Mouse (Mus musculus) stomach, embryonic 14.5 days (tissue): ENCODE results near the gene Emb. TPM values are rescaled to one million over a fixed set of nuclear protein-coding genes. Genes with fewer than 3 reads are reported as not detected.

Experiments used
- ATAC-seq: fragments of 200-750 bp; cut with Nextera tagmentation; 2 replicates; pipeline ENCODE4 v1.8.0; 2017; ENCODE audit warnings: low read depth, moderate TSS enrichment; ENCODE audit not compliant: insufficient number of reproducible peaks, insufficient read depth, low FRiP score
- H3K27ac ChIP-seq: fragments of 300-500 bp; sonication (generic); 2 replicates; pipeline ENCODE4 v1.5.1; 2014; ENCODE audit warnings: mild to moderate bottlenecking, low read length, moderate library complexity, mixed read lengths
- H3K27me3 ChIP-seq: fragments of 300-500 bp; sonication (generic); 2 replicates; pipeline ENCODE4 v1.6.1; 2014; ENCODE audit warnings: low read length, control low read depth, mixed read lengths; ENCODE audit not compliant: control insufficient read depth, insufficient read depth
- H3K36me3 ChIP-seq: fragments of 300-500 bp; sonication (generic); 2 replicates; pipeline ENCODE4 v1.6.1; 2014; ENCODE audit warnings: mild to moderate bottlenecking, control low read depth, low read length, moderate library complexity, mixed read lengths; ENCODE audit not compliant: control insufficient read depth, insufficient read depth
- H3K4me1 ChIP-seq: fragments of 300-500 bp; sonication (generic); 2 replicates; pipeline ENCODE4 v1.6.1; 2014; ENCODE audit warnings: low read length, control low read depth, mixed read lengths; ENCODE audit not compliant: control insufficient read depth, insufficient read depth
- H3K4me2 ChIP-seq: fragments of 300-500 bp; sonication (generic); replicated peaks from 2 replicates; pipeline ENCODE4 v1.6.1; 2014; ENCODE audit warnings: low read depth, low read length, control low read depth
- H3K4me3 ChIP-seq: fragments of 300-500 bp; sonication (generic); 2 replicates; pipeline ENCODE4 v1.5.1; 2014; ENCODE audit warnings: low read depth, low read length, control low read depth
- H3K9ac ChIP-seq: fragments of 300-500 bp; sonication (generic); replicated peaks from 2 replicates; pipeline ENCODE4 v1.6.1; 2014; ENCODE audit warnings: low read depth, mild to moderate bottlenecking, control low read depth, low read length, moderate library complexity, mixed read lengths
- H3K9me3 ChIP-seq: fragments of 300-500 bp; sonication (generic); 2 replicates; pipeline ENCODE4 v1.6.1; 2016; ENCODE audit warnings: low read depth, low read length, control low read depth; ENCODE audit not compliant: control insufficient read depth
- WGBS: fragments of 180-500 bp; shearing (Covaris S2); extraction: QIAGEN DNeasy Blood & Tissue Kit; methylation state at CpG from one replicate; pipeline ENCODE4 v1.1.7; 2014; 5-methylcytosine and 5-hydroxymethylcytosine counted together
- polyA plus RNA-seq: library from polyadenylated mRNA; unstranded; fragments of >200 nt; fragmentation: Nextera tagmentation; extraction: Ambion mirVana; gene quantifications from 2 replicates; pipeline ENCODE4 v1.2.1, GENCODE M21; 2014

The Emb gene
- polyA plus RNA-seq, 1 experiment from 2014 or later = 17.6 TPM

DNA sequence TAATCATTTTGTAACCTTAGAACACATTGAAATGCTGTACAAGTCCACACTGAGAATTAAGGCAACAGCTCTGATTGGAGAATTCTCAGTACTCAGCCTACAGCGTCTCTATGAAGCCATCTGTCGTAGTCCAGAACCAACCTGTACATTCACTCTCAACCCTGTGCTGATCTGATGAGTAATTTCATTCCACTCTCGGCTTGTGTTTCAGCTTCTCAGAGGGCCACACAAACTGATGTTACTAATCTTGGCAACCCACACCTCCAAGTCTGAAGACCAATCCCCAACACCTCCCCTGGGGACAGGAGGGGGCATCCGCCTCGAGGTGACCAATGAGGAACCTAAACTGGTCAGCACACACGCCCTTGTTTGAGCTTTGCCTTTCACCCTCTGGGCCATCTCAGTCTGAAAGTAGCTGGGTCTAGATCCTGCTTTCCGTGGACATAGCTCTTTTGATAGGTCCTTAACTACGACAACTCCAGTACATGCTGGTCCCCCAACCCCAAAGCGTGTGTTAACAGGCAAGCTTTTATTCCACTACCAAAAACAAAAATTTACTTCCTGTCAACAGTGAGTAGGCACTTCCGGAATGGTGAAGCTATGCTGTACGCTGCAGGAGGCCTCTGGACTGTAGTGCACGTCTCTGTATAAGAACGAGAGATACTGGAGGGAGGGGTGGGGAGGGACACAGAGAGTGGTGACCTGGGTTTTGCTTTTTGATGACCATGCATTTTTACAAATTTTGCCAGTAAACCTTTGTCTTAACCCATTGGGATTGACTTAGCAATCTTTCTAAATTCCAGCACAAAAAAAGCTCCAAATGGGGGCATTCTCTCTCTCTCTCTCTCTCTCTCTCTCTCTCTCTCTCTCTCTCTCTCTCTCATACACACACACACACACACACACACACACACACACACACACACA, 12.5 kb upstream of the Emb start:
- Histone ChIP-seq H3K27ac (no peak overlapping the region), H3K27me3 (no peaks in the 10 kb centered on the region), H3K4me3 (no peak overlapping the region), H3K36me3 (no peaks in the 10 kb centered on the region), H3K9ac (no peak overlapping the region), H3K9me3 (no peaks in the 10 kb centered on the region), H3K4me1 (no peaks in the 10 kb centered on the region), H3K4me2 (no peak overlapping the region)
- ATAC-seq = no peak
- 86% methylated on average over 13 of the region's 13 CpGs for WGBS

DNA sequence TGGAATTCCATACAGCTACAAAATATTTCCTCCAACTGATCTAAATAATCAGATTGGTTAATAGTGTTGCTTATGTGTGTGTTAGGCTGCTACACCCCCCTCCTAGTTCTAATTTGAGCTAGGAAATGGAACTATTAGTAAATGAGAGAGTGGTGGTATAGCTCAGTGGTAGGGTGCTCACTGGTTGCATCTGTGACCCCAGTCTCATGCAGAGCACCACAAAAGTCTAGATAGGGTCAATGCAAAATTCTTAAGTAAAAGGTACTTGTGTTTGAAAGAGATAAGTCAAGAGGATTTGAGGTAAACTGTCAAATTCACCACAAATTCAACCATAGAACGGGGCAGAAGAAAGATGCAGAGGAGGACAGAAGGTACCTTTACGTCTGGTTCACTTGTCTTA, 10.7 kb upstream of the Emb start:
- no peak for ATAC-seq
- H3K27ac ChIP-seq = no peak overlapping the region
- H3K27me3 ChIP-seq = no peaks in the 10 kb centered on the region
- no peak overlapping the region for H3K4me3 ChIP-seq
- no peaks in the 10 kb centered on the region for H3K4me1 ChIP-seq
- H3K9me3 ChIP-seq = no peaks in the 10 kb centered on the region
- H3K9ac ChIP-seq = no peak overlapping the region
- H3K36me3 ChIP-seq = no peaks in the 10 kb centered on the region
- H3K4me2 ChIP-seq = no peak overlapping the region
- 95% methylated on average over 2 of the region's 2 CpGs for WGBS

DNA sequence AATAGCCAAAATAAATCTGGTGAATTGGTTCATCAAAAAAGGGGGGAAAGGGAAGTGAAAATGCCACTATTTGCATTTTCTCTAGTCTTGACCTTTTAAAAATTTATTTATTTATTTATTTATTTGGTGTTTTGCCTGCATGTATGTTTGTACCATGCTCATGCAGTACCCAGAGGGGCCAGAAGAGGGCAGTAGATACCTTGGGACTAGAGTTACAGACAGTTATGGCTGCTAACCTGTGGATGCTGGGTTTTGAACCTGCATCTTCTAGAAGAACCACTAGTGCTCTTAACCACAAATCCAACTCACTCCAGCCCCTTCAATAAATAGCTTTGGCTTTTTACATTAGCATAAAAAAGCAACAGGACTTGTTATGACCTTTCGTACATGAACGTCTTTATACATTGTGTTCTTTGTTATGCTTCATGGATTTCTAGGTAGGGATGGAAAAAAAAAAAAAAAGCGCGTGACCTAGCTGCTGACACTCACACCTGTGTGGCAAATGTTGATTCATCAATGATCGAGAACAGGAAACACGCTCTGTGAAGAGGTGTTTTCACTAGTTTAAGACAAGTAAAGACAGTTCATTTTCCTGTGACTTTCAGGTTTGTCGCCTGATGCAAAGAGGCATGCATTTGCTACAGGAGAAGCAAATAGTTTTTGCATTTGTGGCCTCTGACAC, 9.8 kb upstream of the Emb start:
- Histone ChIP-seq H3K9me3 (no peaks in the 10 kb centered on the region), H3K4me2 (no peak overlapping the region), H3K36me3 (no peaks in the 10 kb centered on the region), H3K4me1 (no peaks in the 10 kb centered on the region), H3K4me3 (no peak overlapping the region), H3K9ac (no peak overlapping the region), H3K27me3 (no peaks in the 10 kb centered on the region), H3K27ac (no peak overlapping the region)
- WGBS = 86% methylated on average over 7 of the region's 7 CpGs
- no peak for ATAC-seq

DNA sequence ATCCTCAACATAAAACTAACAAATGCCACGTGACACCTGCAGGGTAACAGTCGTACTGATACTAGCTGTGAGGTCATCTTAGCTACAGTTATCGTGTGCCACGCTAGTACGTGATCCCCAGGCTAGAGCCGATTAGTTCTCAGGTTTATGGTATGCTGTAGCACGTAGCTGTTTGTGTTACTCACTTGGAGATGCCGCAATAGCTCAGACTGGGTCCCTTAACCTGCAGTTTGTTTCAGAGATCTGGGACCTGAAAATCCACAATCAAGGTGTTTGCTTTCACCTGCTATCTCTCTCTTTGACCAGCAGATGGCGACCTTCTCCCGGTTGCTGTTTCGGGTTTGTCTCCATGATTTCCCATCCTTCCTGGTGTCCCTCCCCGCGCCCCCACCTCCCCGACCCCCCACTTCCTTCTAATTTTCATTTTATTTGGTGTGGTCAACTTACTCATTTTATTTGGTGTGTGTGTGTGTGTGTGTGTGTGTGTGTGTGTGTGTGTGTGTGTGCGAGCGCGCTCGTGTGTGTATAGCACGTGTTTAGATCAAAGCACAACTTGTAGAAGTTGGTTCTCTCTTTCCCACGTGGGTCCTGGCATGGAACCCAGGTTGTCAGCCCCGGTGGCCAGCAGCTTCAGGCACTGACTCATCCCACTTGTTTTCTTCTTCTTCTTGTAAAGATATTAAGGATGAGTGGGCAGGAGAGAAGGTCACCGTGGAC, 5.4 kb upstream of the Emb start:
- H3K4me1 ChIP-seq = no peaks in the 10 kb centered on the region
- 46% methylated on average over 22 of the region's 22 CpGs for WGBS
- no peak overlapping the region for H3K4me2 ChIP-seq
- H3K27ac ChIP-seq = no peak overlapping the region
- no peak overlapping the region for H3K4me3 ChIP-seq
- no peak for ATAC-seq
- H3K36me3 ChIP-seq = no peaks in the 10 kb centered on the region
- no peak overlapping the region for H3K9ac ChIP-seq
- no peaks in the 10 kb centered on the region for H3K9me3 ChIP-seq
- no peaks in the 10 kb centered on the region for H3K27me3 ChIP-seq

DNA sequence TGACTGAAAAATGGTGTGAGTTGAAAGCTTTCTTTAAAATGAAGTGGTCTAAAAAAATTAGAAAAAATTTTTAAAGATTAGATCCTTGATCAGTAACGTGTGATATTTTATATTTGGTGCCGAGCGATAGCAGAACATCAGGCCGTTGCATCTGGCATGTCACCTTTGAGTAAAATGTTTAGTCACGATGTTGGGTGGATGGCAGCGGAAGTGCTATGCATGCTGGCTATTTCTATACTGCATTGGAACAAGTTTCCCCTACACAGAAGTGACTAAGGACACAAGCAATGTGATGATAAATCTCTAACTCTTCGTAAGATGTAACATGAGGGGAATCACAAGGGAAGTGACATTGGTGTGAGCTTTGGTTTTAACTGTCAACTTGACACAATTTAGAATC, 3.7 kb upstream of the Emb start:
- H3K36me3 ChIP-seq = no peaks in the 10 kb centered on the region
- H3K4me3 ChIP-seq = no peak overlapping the region
- no peaks in the 10 kb centered on the region for H3K9me3 ChIP-seq
- ATAC-seq = no peak
- H3K9ac ChIP-seq = no peak overlapping the region
- H3K27me3 ChIP-seq = no peaks in the 10 kb centered on the region
- 92% methylated on average over 7 of the region's 7 CpGs for WGBS
- no peak overlapping the region for H3K27ac ChIP-seq
- H3K4me2 ChIP-seq = no peak overlapping the region
- no peaks in the 10 kb centered on the region for H3K4me1 ChIP-seq

DNA sequence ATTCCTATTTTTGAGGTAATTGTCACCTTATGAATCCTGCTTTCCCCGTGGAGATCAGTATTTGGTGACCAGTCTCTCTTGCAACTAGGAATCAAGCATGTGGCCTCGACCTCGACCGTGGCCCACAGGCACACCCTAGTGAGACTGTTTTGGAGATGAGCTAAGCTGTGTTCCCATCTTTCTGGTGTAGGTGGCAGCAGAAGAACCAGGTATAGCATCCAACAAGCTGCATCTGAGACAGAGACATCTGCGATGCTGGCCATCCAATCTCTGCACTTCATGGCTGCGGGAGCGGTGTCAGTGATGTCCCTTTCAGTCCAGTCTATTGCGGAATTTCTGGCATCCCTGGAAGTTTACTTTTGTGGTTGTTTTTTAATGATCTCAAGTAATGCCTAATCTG, 2.3 kb upstream of the Emb start:
- H3K9me3 ChIP-seq = no peaks in the 10 kb centered on the region
- H3K9ac ChIP-seq = no peak overlapping the region
- H3K27ac ChIP-seq = no peak overlapping the region
- 86% methylated on average over 8 of the region's 8 CpGs for WGBS
- H3K4me2 ChIP-seq = no peak overlapping the region
- no peak for ATAC-seq
- no peaks in the 10 kb centered on the region for H3K27me3 ChIP-seq
- H3K4me1 ChIP-seq = no peaks in the 10 kb centered on the region
- no peak overlapping the region for H3K4me3 ChIP-seq
- no peaks in the 10 kb centered on the region for H3K36me3 ChIP-seq

DNA sequence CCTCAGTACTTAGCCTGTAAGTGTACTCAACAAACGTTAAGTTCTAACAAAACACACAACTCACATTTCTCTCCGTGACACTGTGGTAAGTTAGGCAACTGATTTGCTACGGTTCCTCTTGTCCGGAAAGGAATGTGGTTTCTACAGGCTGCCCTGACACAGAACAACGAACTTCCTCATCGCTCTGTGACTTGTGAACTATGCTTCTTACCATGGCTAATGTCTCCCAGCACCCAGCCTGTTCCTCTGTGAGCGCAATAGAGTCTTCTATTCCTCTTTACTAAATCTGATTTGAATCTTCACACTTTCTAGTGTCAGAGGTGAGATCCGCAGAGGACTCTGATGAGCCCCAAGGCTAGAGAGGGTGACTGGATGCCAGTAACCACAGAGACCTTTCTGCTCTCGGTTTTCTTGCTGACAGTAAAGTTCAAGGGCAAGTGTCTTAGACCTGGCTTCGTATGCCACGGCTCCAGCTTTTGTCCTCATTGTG, 3.1 kb downstream of the Emb start:
- no peak overlapping the region for H3K4me2 ChIP-seq

DNA sequence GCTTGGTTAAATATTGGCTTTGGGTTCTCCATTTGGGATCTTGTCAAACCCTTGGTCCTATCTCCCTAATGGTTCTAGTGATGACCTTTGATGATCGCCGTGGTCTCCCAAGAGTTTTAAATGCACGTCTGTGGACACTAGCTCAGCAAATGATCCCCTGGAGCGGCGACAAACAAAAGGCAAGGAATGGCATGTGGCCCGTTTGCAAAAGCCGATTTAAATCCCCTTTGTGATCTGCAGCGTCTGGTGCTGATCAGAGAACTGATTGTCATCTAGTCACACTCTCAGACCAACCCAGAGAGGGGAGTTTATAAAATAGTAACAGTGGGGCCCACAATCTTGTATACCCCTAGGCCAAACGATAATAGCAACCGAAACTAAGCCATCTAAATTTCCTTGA, 7.1 kb downstream of the Emb start:
- 0 out of 2 replicates have a peak, but pooled peaks cover 2% of the 10 kb centered on the region for H3K27me3 ChIP-seq
- H3K9me3 ChIP-seq = no peaks in the 10 kb centered on the region
- no peak overlapping the region for H3K4me3 ChIP-seq
- no peak overlapping the region for H3K4me2 ChIP-seq
- ATAC-seq = no peak
- H3K27ac ChIP-seq = no peak overlapping the region
- no peaks in the 10 kb centered on the region for H3K36me3 ChIP-seq
- no peak overlapping the region for H3K9ac ChIP-seq
- no peaks in the 10 kb centered on the region for H3K4me1 ChIP-seq
- WGBS = 28% methylated on average over 10 of the region's 10 CpGs

More for the DNA sequence above, 3.1 kb downstream of the Emb start:
- Histone ChIP-seq H3K9ac (no peak overlapping the region), H3K4me1 (no peaks in the 10 kb centered on the region), H3K27me3 (no peaks in the 10 kb centered on the region), H3K9me3 (no peaks in the 10 kb centered on the region), H3K36me3 (no peaks in the 10 kb centered on the region), H3K4me3 (no peak overlapping the region), H3K27ac (no peak overlapping the region)
- 57% methylated on average over 11 of the region's 11 CpGs for WGBS
- no peak for ATAC-seq
